Mouse (Mus musculus) c-Kit-negative CD71-positive TER-119-positive erythroid progenitor cells, embryonic 14.5 days (primary cell): ENCODE data around the gene 4930579F01Rik.
A peak's percentile ranks its signal among the peaks of the same experiment; 100 is the strongest.

Experiments
- DNase-seq: peaks from one replicate; pipeline ENCODE4 v3.0.0-alpha.2; 2013; ENCODE audit warnings: low read depth, low spot score

Gene 4930579F01Rik

GRCm38 (mm10) chr3:138193683-138194302 is at the start of gene 4930579F01Rik:
Gene 4930579F01Rik, minus strand, starts transcription at chr3:138193825.
- DNase-seq: no peak

- no peak for DNase-seq
Observed at GRCm38 (mm10) chr3:138242933-138243332, 49.3 kb upstream of the 4930579F01Rik start.

- no peak for DNase-seq
Observed at GRCm38 (mm10) chr3:138242021-138242726, 48.5 kb upstream of the 4930579F01Rik start.

- no peak for DNase-seq
Observed at GRCm38 (mm10) chr3:138241371-138241770, 47.7 kb upstream of the 4930579F01Rik start.

- DNase-seq: no peak
Observed at GRCm38 (mm10) chr3:138240942-138241341, 47.3 kb upstream of the 4930579F01Rik start.

GRCm38 (mm10) chr3:138240411-138240810 is 46.8 kb upstream of the 4930579F01Rik start:
- DNase-seq: no peak

GRCm38 (mm10) chr3:138239461-138239860 is 45.8 kb upstream of the 4930579F01Rik start:
- DNase-seq: no peak

- DNase-seq: no peak
Observed at GRCm38 (mm10) chr3:138238046-138238445, 44.4 kb upstream of the 4930579F01Rik start.

GRCm38 (mm10) chr3:138236546-138237163 is 43.0 kb upstream of the 4930579F01Rik start:
- no peak for DNase-seq

GRCm38 (mm10) chr3:138231531-138231930 is 37.9 kb upstream of the 4930579F01Rik start:
- DNase-seq: no peak

GRCm38 (mm10) chr3:138230266-138230665 is 36.6 kb upstream of the 4930579F01Rik start:
- DNase-seq: no peak

- no peak for DNase-seq
Observed at GRCm38 (mm10) chr3:138229448-138229847, 35.8 kb upstream of the 4930579F01Rik start.

- no peak for DNase-seq
Observed at GRCm38 (mm10) chr3:138227782-138228181, 34.2 kb upstream of the 4930579F01Rik start.

- DNase-seq: no peak
Observed at GRCm38 (mm10) chr3:138227082-138227481, 33.5 kb upstream of the 4930579F01Rik start.

GRCm38 (mm10) chr3:138226476-138226875 is 32.9 kb upstream of the 4930579F01Rik start:
- DNase-seq: no peak

GRCm38 (mm10) chr3:138225853-138226252 is 32.2 kb upstream of the 4930579F01Rik start:
- DNase-seq: no peak

- no peak for DNase-seq
Observed at GRCm38 (mm10) chr3:138225331-138225730, 31.7 kb upstream of the 4930579F01Rik start.

- DNase-seq: no peak
Observed at GRCm38 (mm10) chr3:138224363-138224954, 30.8 kb upstream of the 4930579F01Rik start.

- DNase-seq: peak; percentile 3
Observed at GRCm38 (mm10) chr3:138222952-138223351, 29.3 kb upstream of the 4930579F01Rik start.

- DNase-seq: no peak
Observed at GRCm38 (mm10) chr3:138222511-138222910, 28.9 kb upstream of the 4930579F01Rik start.

- DNase-seq: no peak
Observed at GRCm38 (mm10) chr3:138221116-138221515, 27.5 kb upstream of the 4930579F01Rik start.

GRCm38 (mm10) chr3:138217631-138218264 is 24.1 kb upstream of the 4930579F01Rik start, which contains the start of gene Adh7:
Gene Adh7, plus strand, starts transcription at chr3:138217760.
- DNase-seq: no peak
